Mouse (Mus musculus) spleen, adult 2 months (tissue): ENCODE data around the gene Nek11. TPM values are rescaled to one million over a fixed set of nuclear protein-coding genes. Genes with fewer than 3 reads are reported as not detected.
"Not testable (repeated sequence)": the region's sequence is repeated elsewhere in the genome, so short reads cannot be mapped to it uniquely, and the experiment has no call there.

ENCODE experiments used
- DNase-seq, 2 experiments: peaks; one replicate each; pipeline versions ENCODE4 v3.0.0 to v3.0.0-alpha.2; 2012 to 2021; ENCODE audit warnings: low spot score in 2 of 2, low read depth in 1 of 2
- H3K27ac ChIP-seq: fragments of 200-500 bp; 2 replicates; pipeline ENCODE4 v1.5.1; 2012; ENCODE audit warnings: low read length, inconsistent platforms; ENCODE audit not compliant: insufficient read depth
- H3K27me3 ChIP-seq: fragments of 200-500 bp; 2 replicates; pipeline ENCODE4 v1.6.1; 2012; ENCODE audit warnings: mild to moderate bottlenecking, moderate library complexity, low read length, inconsistent platforms; ENCODE audit not compliant: control insufficient read depth, insufficient read depth
- H3K36me3 ChIP-seq: fragments of 200-500 bp; 2 replicates; pipeline ENCODE4 v1.6.1; 2012; ENCODE audit warnings: mild to moderate bottlenecking, low read length, inconsistent platforms; ENCODE audit not compliant: control insufficient read depth, insufficient read depth
- H3K4me1 ChIP-seq: fragments of 200-500 bp; 2 replicates; pipeline ENCODE4 v1.6.1; 2011; ENCODE audit warnings: inconsistent platforms; ENCODE audit not compliant: control insufficient read depth, insufficient read depth, insufficient read length
- H3K4me3 ChIP-seq: fragments of 200-500 bp; 2 replicates; pipeline ENCODE4 v1.5.1; 2011; ENCODE audit warnings: mild to moderate bottlenecking, inconsistent platforms; ENCODE audit not compliant: insufficient read depth, insufficient read length; ENCODE audit errors: extremely low read depth
- CTCF ChIP-seq: fragments of 200-500 bp; IDR thresholded peaks from 2 replicates; pipeline ENCODE4 v1.5.1; 2011; ENCODE audit warnings: mild to moderate bottlenecking, inconsistent platforms; ENCODE audit not compliant: insufficient read depth, insufficient read length, insufficient replicate concordance; ENCODE audit errors: extremely low read depth
- POLR2A ChIP-seq: fragments of 200-500 bp; IDR thresholded peaks from 2 replicates; pipeline ENCODE4 v1.6.1; 2011; ENCODE audit warnings: low read depth, low read length, inconsistent platforms
- WGBS: fragments of 180-500 bp; shearing (Covaris S2); methylation state at CpG from one replicate; pipeline ENCODE4 v1.1.7; 2018; 5-methylcytosine and 5-hydroxymethylcytosine counted together
- polyA plus RNA-seq: library from polyadenylated mRNA; depleted of rRNA; stranded (reverse); fragments of >200 nt; gene quantifications from 2 replicates; pipeline ENCODE4 v1.2.3, GENCODE M21; 2012; rRNA removed

The Nek11 gene
- polyA plus RNA-seq, 1 experiment = not detected

GRCm38 (mm10) chr9:105130331-105130730 lies 265.0 kb downstream of the Nek11 start:
- H3K4me3 ChIP-seq = no peak overlapping the region
- 92% methylated on average over 8 of the region's 8 CpGs for WGBS

GRCm38 (mm10) chr9:105125206-105125605 lies 270.1 kb downstream of the Nek11 start:
- 89% methylated on average over 3 of the region's 3 CpGs for whole genome bisulfite sequencing
- H3K4me1 ChIP-seq = not testable (repeated sequence)

More at GRCm38 (mm10) chr9:105130331-105130730, 265.0 kb downstream of the Nek11 start:
- H3K36me3 ChIP-seq = no peaks in the 10 kb centered on the region
- DNase-seq = no peak
- no peak overlapping the region for H3K27ac ChIP-seq
- no peaks in the 10 kb centered on the region for H3K27me3 ChIP-seq
- TF ChIP-seq CTCF (no peak), POLR2A (no peak)
- H3K4me1 ChIP-seq = peaks cover 15% of the 10 kb centered on the region; the same call in 1 of the 2 replicates

More at GRCm38 (mm10) chr9:105125206-105125605, 270.1 kb downstream of the Nek11 start:
- H3K27ac ChIP-seq, H3K27me3 ChIP-seq, H3K36me3 ChIP-seq, H3K4me3 ChIP-seq, DNase-seq: not testable (repeated sequence)

Other genes with a start within 250 kb of the Nek11 start
- 3.5 and 4.4 TPM in 2 replicates for gene Aste1, start 132 bp downstream of the Nek11 start, polyA plus RNA-seq
- 20.7 and 36.8 TPM in 2 replicates for gene Atp2c1, start 131.8 kb upstream of the Nek11 start, polyA plus RNA-seq
- 33.6 and 36.9 TPM in 2 replicates for gene Pik3r4, start 247.5 kb upstream of the Nek11 start, polyA plus RNA-seq